Mouse (Mus musculus) heart, embryonic 12.5 days (tissue): ENCODE results near the gene Olfr746. TPM values are rescaled to one million over a fixed set of nuclear protein-coding genes. Genes with fewer than 3 reads are reported as not detected.

Experiments used
- ATAC-seq: fragments of 200-750 bp; cut with Nextera tagmentation; 2 replicates; pipeline ENCODE4 v1.8.0; 2017; ENCODE audit warnings: moderate TSS enrichment, moderate library complexity; ENCODE audit not compliant: insufficient number of reproducible peaks, low FRiP score
- H3K27ac ChIP-seq: fragments of 300-500 bp; sonication (generic); 2 replicates; pipeline ENCODE4 v1.5.1; 2016; ENCODE audit warnings: mild to moderate bottlenecking, moderate library complexity; ENCODE audit not compliant: poor library complexity, severe bottlenecking
- H3K27me3 ChIP-seq: fragments of 300-500 bp; sonication (generic); replicated peaks from 2 replicates; pipeline ENCODE4 v1.6.1; 2016; ENCODE audit warnings: mild to moderate bottlenecking, moderate library complexity
- H3K36me3 ChIP-seq: fragments of 300-500 bp; sonication (generic); 2 replicates; pipeline ENCODE4 v1.6.1; 2016; ENCODE audit warnings: mild to moderate bottlenecking, moderate library complexity
- H3K4me1 ChIP-seq: fragments of 300-500 bp; sonication (generic); replicated peaks from 2 replicates; pipeline ENCODE4 v1.6.1; 2016; ENCODE audit warnings: mild to moderate bottlenecking
- H3K4me2 ChIP-seq: fragments of 300-500 bp; sonication (generic); 2 replicates; pipeline ENCODE4 v1.6.1; 2016; ENCODE audit warnings: mild to moderate bottlenecking, moderate library complexity
- H3K4me3 ChIP-seq: fragments of 300-500 bp; sonication (generic); 2 replicates; pipeline ENCODE4 v1.5.1; 2016; ENCODE audit warnings: mild to moderate bottlenecking
- H3K9ac ChIP-seq: fragments of 300-500 bp; sonication (generic); 2 replicates; pipeline ENCODE4 v1.6.1; 2016; ENCODE audit warnings: mild to moderate bottlenecking, moderate library complexity
- H3K9me3 ChIP-seq: fragments of 300-500 bp; sonication (generic); replicated peaks from 2 replicates; pipeline ENCODE4 v1.6.1; 2016; ENCODE audit warnings: mild to moderate bottlenecking, moderate library complexity
- WGBS: fragments of 180-500 bp; shearing (Covaris S2); methylation state at CpG from one replicate; pipeline ENCODE4 v1.1.7; 2016; 5-methylcytosine and 5-hydroxymethylcytosine counted together
- polyA plus RNA-seq: library from polyadenylated mRNA; unstranded; fragments of >200 nt; fragmentation: Nextera tagmentation; extraction: Ambion mirVana; gene quantifications from 2 replicates; pipeline ENCODE4 v1.2.1, GENCODE M21; 2016

Olfr746 gene
- not detected in 2 replicates for polyA plus RNA-seq

DNA sequence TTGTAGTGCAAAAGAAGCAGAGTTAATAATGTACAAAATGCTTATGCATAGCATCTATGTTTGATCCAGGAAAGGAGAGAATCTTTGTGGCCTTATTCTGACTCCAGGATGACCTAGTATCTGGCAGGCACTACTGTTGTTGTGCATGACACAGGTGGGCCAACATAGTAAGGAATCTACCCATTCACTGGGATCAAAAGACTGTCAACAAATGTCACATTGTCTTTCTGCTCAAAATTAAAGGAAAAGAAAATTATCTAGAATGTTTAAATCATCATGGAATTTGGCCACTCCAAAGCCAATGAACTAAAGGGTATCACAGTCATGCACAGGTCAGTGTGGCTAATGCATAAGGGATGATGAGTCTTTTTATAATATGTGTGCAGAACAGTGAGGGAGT, at the start of gene Olfr746:
TSS of gene Olfr746 (plus strand) at position 301 of the 400 bp plus-strand sequence.
- Histone ChIP-seq H3K9ac (no peak within 1 kb of the TSS), H3K4me3 (no peak within 1 kb of the TSS), H3K4me1 (no peaks in the 10 kb centered on the region), H3K4me2 (no peak within 1 kb of the TSS), H3K27me3 (no peaks in the 10 kb centered on the region), H3K36me3 (no peaks in the 10 kb centered on the region), H3K27ac (no peak within 1 kb of the TSS), H3K9me3 (no peaks in the 10 kb centered on the region)
- ATAC-seq, result no peak

DNA sequence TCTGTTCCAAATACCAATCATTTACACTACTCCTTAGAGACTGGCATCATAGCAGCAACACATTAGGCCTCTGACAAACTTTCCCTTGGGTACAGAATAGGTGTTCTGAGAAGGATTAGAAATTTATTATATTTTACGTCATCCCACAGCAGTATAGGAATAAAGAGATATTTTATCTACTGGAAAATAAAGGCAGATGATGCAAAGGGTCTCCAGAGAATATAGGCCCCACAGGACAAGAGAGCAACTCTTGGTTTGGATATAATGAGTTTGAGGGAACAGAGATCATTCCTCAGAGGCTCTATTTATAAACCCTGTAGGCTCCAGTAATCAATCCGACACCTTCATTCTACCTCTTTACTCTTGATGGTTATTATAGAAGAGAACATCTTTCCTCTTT, 32.3 kb upstream of the Olfr746 start, which contains the start of gene Olfr744:
TSS of gene Olfr744 (plus strand) at position 301 of the 400 bp plus-strand sequence.
- Histone ChIP-seq H3K9ac (no peak within 1 kb of the TSS), H3K9me3 (0 out of 2 replicates have a peak, but pooled peaks cover 5% of the 10 kb centered on the region), H3K27me3 (no peaks in the 10 kb centered on the region), H3K4me2 (no peak within 1 kb of the TSS), H3K27ac (no peak within 1 kb of the TSS), H3K36me3 (no peaks in the 10 kb centered on the region), H3K4me3 (no peak within 1 kb of the TSS), H3K4me1 (no peaks in the 10 kb centered on the region)
- no peak for ATAC-seq
- WGBS, result 71% methylated on average over 2 of the region's 2 CpGs

DNA sequence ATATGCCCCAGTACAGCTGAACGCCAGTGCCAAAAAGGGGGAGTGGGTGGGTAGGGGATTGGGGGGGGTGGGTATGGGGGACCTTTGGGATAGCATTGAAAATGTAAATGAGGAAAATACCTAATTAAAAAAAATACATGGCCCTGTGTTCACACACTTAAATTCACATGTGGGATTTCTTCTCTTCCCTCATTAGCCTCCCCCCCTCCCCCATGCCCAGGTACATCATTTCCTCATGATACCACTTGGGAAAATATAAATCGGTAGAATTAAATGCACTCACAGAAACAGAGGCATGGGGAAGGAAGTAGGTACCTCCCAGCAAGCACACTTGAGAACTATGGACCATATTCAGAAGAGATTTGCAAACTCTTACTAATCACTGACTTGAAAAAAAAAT, 7.8 kb upstream of the Olfr746 start, which contains the start of gene Olfr745:
TSS of gene Olfr745 (plus strand) at position 301 of the 400 bp plus-strand sequence.
- Histone ChIP-seq H3K4me2 (no peak within 1 kb of the TSS), H3K4me3 (no peak within 1 kb of the TSS), H3K27ac (no peak within 1 kb of the TSS), H3K9ac (no peak within 1 kb of the TSS), H3K4me1 (no peaks in the 10 kb centered on the region), H3K9me3 (no peaks in the 10 kb centered on the region), H3K27me3 (no peaks in the 10 kb centered on the region), H3K36me3 (no peaks in the 10 kb centered on the region)
- WGBS, result 71% methylated on average over 2 of the region's 2 CpGs
- ATAC-seq, result no peak

DNA sequence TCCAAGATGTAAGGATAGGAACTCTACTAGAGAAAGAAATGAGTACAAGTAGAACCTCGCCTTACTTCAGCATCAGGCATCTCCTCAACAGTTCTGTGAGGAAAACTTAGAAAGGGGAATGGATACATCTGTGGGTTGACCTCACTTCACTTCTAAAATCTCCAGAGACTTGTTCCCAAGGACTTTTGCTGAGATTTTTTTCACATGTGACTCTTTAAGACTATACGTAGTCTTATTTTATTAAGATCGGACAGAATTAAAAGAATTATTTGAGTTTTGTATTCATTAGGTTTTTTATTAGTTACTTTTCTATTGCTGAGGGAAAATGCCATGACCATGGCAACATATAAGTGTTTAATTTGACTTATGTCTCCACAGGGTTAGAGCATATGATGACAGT, 46.2 kb downstream of the Olfr746 start, which contains the start of gene Olfr747:
TSS of gene Olfr747 (minus strand) at position 101 of the 400 bp plus-strand sequence.
- Histone ChIP-seq H3K9me3 (peaks cover 3% of the 10 kb centered on the region; the same call in 1 of the 2 replicates), H3K4me2 (no peak within 1 kb of the TSS), H3K4me1 (no peaks in the 10 kb centered on the region), H3K27me3 (no peaks in the 10 kb centered on the region), H3K36me3 (no peaks in the 10 kb centered on the region), H3K9ac (no peak within 1 kb of the TSS), H3K4me3 (no peak within 1 kb of the TSS), H3K27ac (no peak within 1 kb of the TSS)
- ATAC-seq, result no peak
- WGBS, result 81% methylated on average over 3 of the region's 3 CpGs

Other genes with a start within 250 kb of the Olfr746 start
- gene Olfr738, start 239.5 kb upstream of the Olfr746 start, polyA plus RNA-seq, result not detected in 2 replicates
- not detected in 2 replicates for gene Olfr739, start 228.5 kb upstream of the Olfr746 start, polyA plus RNA-seq
- not detected in 2 replicates for gene Olfr740, start 201.5 kb upstream of the Olfr746 start, polyA plus RNA-seq
- gene Olfr741, start 174.3 kb upstream of the Olfr746 start, polyA plus RNA-seq, result not detected in 2 replicates
- gene Olfr742, start 143.5 kb upstream of the Olfr746 start, polyA plus RNA-seq, result not detected in 2 replicates
- gene Olfr743, start 125.2 kb upstream of the Olfr746 start, polyA plus RNA-seq, result not detected in 2 replicates
- gene Olfr744, start 32.2 kb upstream of the Olfr746 start, polyA plus RNA-seq, result not detected in 2 replicates
- not detected in 2 replicates for gene Olfr745, start 7.7 kb upstream of the Olfr746 start, polyA plus RNA-seq
- not detected in 2 replicates for gene Olfr747, start 46.1 kb downstream of the Olfr746 start, polyA plus RNA-seq
- gene Olfr748, start 60.3 kb downstream of the Olfr746 start, polyA plus RNA-seq, result not detected in 2 replicates
- gene Olfr749, start 98.0 kb downstream of the Olfr746 start, polyA plus RNA-seq, result not detected in 2 replicates
- gene Ttc5, start 138.4 kb downstream of the Olfr746 start, polyA plus RNA-seq, result 46.1 and 48.1 TPM in 2 replicates
- gene Ccnb1ip1, start 160.6 kb downstream of the Olfr746 start, polyA plus RNA-seq, result not detected in 2 replicates
- 40.4 and 41.2 TPM in 2 replicates for gene Parp2, start 160.8 kb downstream of the Olfr746 start, polyA plus RNA-seq
- 6.0 and 6.1 TPM in 2 replicates for gene Tep1, start 223.5 kb downstream of the Olfr746 start, polyA plus RNA-seq